9 mouse cellular contexts compared by ENCODE assay signal in genomic region chr11:51817756-51818155, GRCm38 (mm10). TPM values are rescaled to one million over a fixed set of nuclear protein-coding genes. Genes with fewer than 3 reads are reported as not detected.
A peak's percentile ranks its signal among the peaks of the same experiment; 100 is the strongest.
DNase-seq lines count a peak whose midpoint lies in the region; ATAC-seq and TF ChIP-seq lines count a peak whose summit lies in the region.
"Had no signal": no experiment of that assay in that cellular context is flagged by ENCODE, and none has a peak within 500 bp of the region (broad histone marks: within the 10 kb centered on the region; RNA-seq: fewer than 3 reads in every experiment).

No protein-coding gene starts in this region.

- ATAC-seq in forebrain, embryonic 11.5 days (replicated peaks; ENCODE audit: low FRiP score): peak; percentile 33; the same call in 1 of the 2 replicates
- ATAC-seq in forebrain, embryonic 16.5 days: no peak; the same call in 1 of the 2 replicates

- DNase-seq in forebrain, embryonic 11.5 days (ENCODE audit: low spot score): peak; percentile 94
- peak; percentile 95 for DNase-seq in heart, postnatal 4 days
- DNase-seq in left cerebral cortex, adult 11 months (ENCODE audit: low spot score): peak; percentile 69
- peak; percentile 84 for DNase-seq in spleen, adult 12 weeks (ENCODE audit: low spot score)

- H3K4me3 ChIP-seq in forebrain, embryonic 11.5 days (ENCODE audit: low read depth, low read length): no peak overlapping the region
- H3K4me3 ChIP-seq in forebrain, embryonic 16.5 days (replicated peaks; ENCODE audit: low read length): no peak overlapping the region
- H3K4me3 ChIP-seq in bone marrow, adult 2 months (replicated peaks; ENCODE audit: control insufficient read depth, low read depth, low read length): no peak overlapping the region
- H3K4me3 ChIP-seq in embryonic fibroblast, embryonic 13.5 days (ENCODE audit: insufficient read depth, low read length): no peak overlapping the region
- H3K4me3 ChIP-seq in megakaryocyte, embryonic 14.5 days (replicated peaks): peak overlapping the region; percentile 59
- H3K4me3 ChIP-seq: neural tube, embryonic 13.5 days had no signal

- H3K4me2 ChIP-seq in forebrain, embryonic 11.5 days (ENCODE audit: low read depth, low read length, severe bottlenecking): no peak overlapping the region
- H3K4me2 ChIP-seq in forebrain, embryonic 16.5 days (ENCODE audit: low read length): no peak overlapping the region
- H3K4me2 ChIP-seq: neural tube, embryonic 13.5 days had no signal

- no peak overlapping the region for H3K9ac ChIP-seq in forebrain, embryonic 11.5 days (ENCODE audit: low read length)
- no peak overlapping the region for H3K9ac ChIP-seq in forebrain, embryonic 16.5 days (replicated peaks; ENCODE audit: low read depth, low read length)
- H3K9ac ChIP-seq: neural tube, embryonic 13.5 days had no signal

- H3K36me3 ChIP-seq in forebrain, embryonic 11.5 days (ENCODE audit: control insufficient read depth, insufficient read depth, low read length): no peaks in the 10 kb centered on the region
- H3K36me3 ChIP-seq in forebrain, embryonic 16.5 days (ENCODE audit: control insufficient read depth, insufficient read depth): no peaks in the 10 kb centered on the region
- H3K36me3 ChIP-seq in megakaryocyte, embryonic 14.5 days (replicated peaks; ENCODE audit: low read length): peaks cover 91% of the 10 kb centered on the region
- H3K36me3 ChIP-seq: neural tube, embryonic 13.5 days had no signal

- no peak for TF ChIP-seq POLR2A in bone marrow, adult 2 months (IDR thresholded peaks at IDR 0.05; ENCODE audit: borderline replicate concordance, control insufficient read depth, low read depth, low read length)
- no peak for TF ChIP-seq POLR2A in embryonic fibroblast, embryonic 13.5 days (IDR thresholded peaks at IDR 0.05; ENCODE audit: low read depth, low read length)

- no peaks in the 10 kb centered on the region for H3K9me3 ChIP-seq in forebrain, embryonic 11.5 days (ENCODE audit: control insufficient read depth, low read length)
- H3K9me3 ChIP-seq in forebrain, embryonic 16.5 days (ENCODE audit: control insufficient read depth, low read length): no peaks in the 10 kb centered on the region
- H3K9me3 ChIP-seq in megakaryocyte, embryonic 14.5 days: 0 out of 2 replicates have a peak, but pooled peaks cover 2% of the 10 kb centered on the region
- H3K9me3 ChIP-seq: neural tube, embryonic 13.5 days had no signal

- H3K4me1 ChIP-seq in forebrain, embryonic 11.5 days (replicated peaks; ENCODE audit: control insufficient read depth, insufficient read depth, low read length): no peaks in the 10 kb centered on the region
- H3K4me1 ChIP-seq in forebrain, embryonic 16.5 days (replicated peaks; ENCODE audit: control insufficient read depth, insufficient read depth, low read length): no peaks in the 10 kb centered on the region
- peaks cover 5% of the 10 kb centered on the region for H3K4me1 ChIP-seq in bone marrow, adult 2 months (ENCODE audit: control insufficient read depth, insufficient read depth, low read length)
- no peaks in the 10 kb centered on the region for H3K4me1 ChIP-seq in embryonic fibroblast, embryonic 13.5 days (ENCODE audit: control insufficient read depth, insufficient read depth, low read length)
- H3K4me1 ChIP-seq in megakaryocyte, embryonic 14.5 days: peaks cover 45% of the 10 kb centered on the region

- peak; percentile 90 for TF ChIP-seq CTCF in bone marrow, adult 2 months (IDR thresholded peaks at IDR 0.05; ENCODE audit: control insufficient read depth, insufficient read depth, low read length)
- peak; percentile 75 for TF ChIP-seq CTCF in embryonic fibroblast, embryonic 13.5 days (IDR thresholded peaks at IDR 0.05; ENCODE audit: borderline replicate concordance, insufficient read depth, low read length)

- H3K27ac ChIP-seq in forebrain, embryonic 11.5 days (ENCODE audit: low read depth, low read length): no peak overlapping the region
- H3K27ac ChIP-seq in forebrain, embryonic 16.5 days (ENCODE audit: low read length): no peak overlapping the region
- H3K27ac ChIP-seq in bone marrow, adult 2 months (ENCODE audit: control insufficient read depth, insufficient read depth, low read depth, low read length, poor library complexity): no peak overlapping the region
- H3K27ac ChIP-seq in embryonic fibroblast, embryonic 13.5 days (ENCODE audit: insufficient read depth, low read length): no peak overlapping the region
- H3K27ac ChIP-seq: neural tube, embryonic 13.5 days had no signal

- WGBS in forebrain, embryonic 11.5 days: 37% methylated on average over 6 of the region's 6 CpGs
- 33% methylated on average over 6 of the region's 6 CpGs for WGBS in forebrain, embryonic 16.5 days
- 15% methylated on average over 6 of the region's 6 CpGs for WGBS in bone marrow, adult 2 months

- H3K27me3 ChIP-seq in forebrain, embryonic 11.5 days (ENCODE audit: control insufficient read depth, insufficient read depth, low read length): no peaks in the 10 kb centered on the region
- no peaks in the 10 kb centered on the region for H3K27me3 ChIP-seq in forebrain, embryonic 16.5 days (replicated peaks; ENCODE audit: control insufficient read depth, insufficient read depth, low read length)
- no peaks in the 10 kb centered on the region for H3K27me3 ChIP-seq in megakaryocyte, embryonic 14.5 days (replicated peaks)
- H3K27me3 ChIP-seq: neural tube, embryonic 13.5 days had no signal

RNA-seq across cellular contexts. Expression of gene Jade2, which starts 39.7 kb away (rescaled TPM):
- 0.29 and 0.55 TPM in 2 replicates for polyA plus RNA-seq in forebrain, embryonic 11.5 days (2014; fragmentation: Nextera tagmentation; extraction: Ambion mirVana)
- 0.47 and 0.70 TPM in 2 replicates for polyA plus RNA-seq in forebrain, embryonic 16.5 days (2015; fragmentation: Nextera tagmentation; extraction: Ambion mirVana)
- 5.5 and 5.9 TPM in 2 replicates for polyA plus RNA-seq in bone marrow, adult 2 months (2011; ENCODE audit: insufficient read depth, insufficient read length, low replicate concordance, missing spikeins)
- polyA plus RNA-seq in embryonic fibroblast, embryonic 13.5 days (2011; ENCODE audit: insufficient read length, low read depth, missing spikeins): 3.7 and 5.8 TPM in 2 replicates
- 1 to 10 TPM; 2.7 to 3.0 TPM for total RNA-seq in heart, postnatal 4 days (2021)
- polyA plus RNA-seq in megakaryocyte, embryonic 14.5 days (2012; ENCODE audit: insufficient read depth, low replicate concordance): 0.26 and 3.6 TPM in 2 replicates

RNA-seq across cellular contexts. Expression of gene Sar1b, which starts 54.3 kb away (rescaled TPM):
- 113 and 116 TPM in 2 replicates for polyA plus RNA-seq in forebrain, embryonic 11.5 days (2014; fragmentation: Nextera tagmentation; extraction: Ambion mirVana)
- 158 and 160 TPM in 2 replicates for polyA plus RNA-seq in forebrain, embryonic 16.5 days (2015; fragmentation: Nextera tagmentation; extraction: Ambion mirVana)
- polyA plus RNA-seq in bone marrow, adult 2 months (2011; ENCODE audit: insufficient read depth, insufficient read length, low replicate concordance, missing spikeins): 5.7 and 9.3 TPM in 2 replicates
- polyA plus RNA-seq in embryonic fibroblast, embryonic 13.5 days (2011; ENCODE audit: insufficient read length, low read depth, missing spikeins): 68.5 and 73.9 TPM in 2 replicates
- 10 to 100 TPM; 93.6 to 95.8 TPM for total RNA-seq in heart, postnatal 4 days (2021)
- 8.5 TPM in 1 of 2 replicates, not detected in the other for polyA plus RNA-seq in megakaryocyte, embryonic 14.5 days (2012; ENCODE audit: insufficient read depth, low replicate concordance)

RNA-seq across cellular contexts. Expression of gene Sec24a, which starts 54.3 kb away (rescaled TPM):
- polyA plus RNA-seq in forebrain, embryonic 11.5 days (2014; fragmentation: Nextera tagmentation; extraction: Ambion mirVana): 15.2 and 18.5 TPM in 2 replicates
- polyA plus RNA-seq in forebrain, embryonic 16.5 days (2015; fragmentation: Nextera tagmentation; extraction: Ambion mirVana): 11.8 and 14.6 TPM in 2 replicates
- 4.0 and 4.3 TPM in 2 replicates for polyA plus RNA-seq in bone marrow, adult 2 months (2011; ENCODE audit: insufficient read depth, insufficient read length, low replicate concordance, missing spikeins)
- 42.0 and 46.5 TPM in 2 replicates for polyA plus RNA-seq in embryonic fibroblast, embryonic 13.5 days (2011; ENCODE audit: insufficient read length, low read depth, missing spikeins)
- 10 to 100 TPM; 23.0 to 23.7 TPM for total RNA-seq in heart, postnatal 4 days (2021)
- polyA plus RNA-seq in megakaryocyte, embryonic 14.5 days (2012; ENCODE audit: insufficient read depth, low replicate concordance): 2.6 and 8.2 TPM in 2 replicates
